ENCODE assay signal across 13 mouse cellular contexts in the genomic region with DNA sequence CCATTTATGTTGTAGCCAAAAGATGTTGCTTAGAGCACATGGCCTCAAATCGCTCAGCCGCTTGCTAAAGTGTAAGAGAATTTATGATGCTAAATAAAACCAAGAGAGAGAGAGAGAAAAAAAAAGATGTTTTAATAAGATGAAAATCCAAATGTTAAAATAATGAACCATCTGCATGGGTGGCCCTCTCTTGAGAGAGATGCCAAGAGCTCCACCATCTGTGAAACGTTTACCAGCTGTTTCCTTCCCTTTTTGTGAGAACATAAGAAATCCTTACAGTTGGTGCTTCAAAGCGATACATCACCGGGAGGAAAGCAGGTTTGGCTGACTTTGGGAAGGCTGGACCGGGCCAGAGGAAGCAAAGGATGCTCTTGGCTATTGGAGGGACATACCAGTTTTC. TPM values are rescaled to one million over a fixed set of nuclear protein-coding genes. Genes with fewer than 3 reads are reported as not detected.
A peak's percentile ranks its signal among the peaks of the same experiment; 100 is the strongest.
DNase-seq lines count a peak whose midpoint lies in the region; ATAC-seq and TF ChIP-seq lines count a peak whose summit lies in the region.
"Had no signal": no experiment of that assay in that cellular context is flagged by ENCODE, and none has a peak within 500 bp of the region (broad histone marks: within the 10 kb centered on the region; RNA-seq: fewer than 3 reads in every experiment).

No protein-coding gene starts in this region.

- TF ChIP-seq CTCF in hindbrain, postnatal 0 days (IDR thresholded peaks at IDR 0.05; ENCODE audit: low read depth), result no peak

- peak; percentile 54 for DNase-seq in hindbrain, postnatal 0 days (ENCODE audit: low spot score)
- no peak for DNase-seq in hindbrain, embryonic 10.5 days (ENCODE audit: low spot score)
- DNase-seq in brain, embryonic 18.5 days (ENCODE audit: low read depth, low spot score), result peak; percentile 66
- DNase-seq in layer of hippocampus, adult 11-12 months (ENCODE audit: low spot score), result peak; percentile 73
- peak; percentile 65 to 90 for DNase-seq in left cerebral cortex, postnatal 25 days (ENCODE audit: low spot score in 2 of 2)
- DNase-seq in liver, result no peak
- no peak for DNase-seq in embryonic facial prominence, embryonic 10.5 days (ENCODE audit: low spot score)

- no peak overlapping the region for H3K9ac ChIP-seq in hindbrain, postnatal 0 days (replicated peaks; ENCODE audit: low read length)
- H3K9ac ChIP-seq in liver, embryonic 12.5 days, result no peak overlapping the region
- H3K9ac ChIP-seq: liver, embryonic 15.5 days had no signal

- H3K27ac ChIP-seq in hindbrain, postnatal 0 days, result 0 out of 2 replicates have a peak overlapping the region, but pooled peaks have one; percentile 12
- no peak overlapping the region for H3K27ac ChIP-seq in hindbrain, embryonic 10.5 days
- no peak overlapping the region for H3K27ac ChIP-seq in liver, embryonic 12.5 days
- no peak overlapping the region for H3K27ac ChIP-seq in embryonic facial prominence, embryonic 10.5 days (replicated peaks)
- H3K27ac ChIP-seq: liver, embryonic 15.5 days had no signal

- 45% methylated on average over 6 of the region's 6 CpGs for WGBS in hindbrain, postnatal 0 days
- WGBS in hindbrain, embryonic 10.5 days, result 89% methylated on average over 6 of the region's 6 CpGs
- WGBS in liver, embryonic 12.5 days (ENCODE audit: insufficient replicate concordance), result 61% methylated on average over 6 of the region's 6 CpGs
- WGBS in embryonic facial prominence, embryonic 10.5 days, result 80% methylated on average over 6 of the region's 6 CpGs

- H3K36me3 ChIP-seq in hindbrain, postnatal 0 days (ENCODE audit: insufficient read depth, low read length), result no peaks in the 10 kb centered on the region
- H3K36me3 ChIP-seq in hindbrain, embryonic 10.5 days, result no peaks in the 10 kb centered on the region
- H3K36me3 ChIP-seq in liver, embryonic 12.5 days, result no peaks in the 10 kb centered on the region
- no peaks in the 10 kb centered on the region for H3K36me3 ChIP-seq in embryonic facial prominence, embryonic 10.5 days (replicated peaks)
- H3K36me3 ChIP-seq: liver, embryonic 15.5 days had no signal

- no peak overlapping the region for H3K4me3 ChIP-seq in hindbrain, postnatal 0 days (ENCODE audit: low read length)
- no peak overlapping the region for H3K4me3 ChIP-seq in hindbrain, embryonic 10.5 days
- no peak overlapping the region for H3K4me3 ChIP-seq in liver, embryonic 12.5 days
- H3K4me3 ChIP-seq in embryonic facial prominence, embryonic 10.5 days, result no peak overlapping the region
- H3K4me3 ChIP-seq: liver, embryonic 15.5 days had no signal

- no peak for ATAC-seq in hindbrain, postnatal 0 days
- no peak for ATAC-seq in liver, embryonic 12.5 days
- ATAC-seq: hindbrain, embryonic 16.5 days had no signal

- no peak overlapping the region for H3K4me2 ChIP-seq in hindbrain, postnatal 0 days (ENCODE audit: low read depth, low read length)
- H3K4me2 ChIP-seq in liver, embryonic 12.5 days, result no peak overlapping the region
- H3K4me2 ChIP-seq: liver, embryonic 15.5 days had no signal

- intact Hi-C loops in left cerebral cortex, postnatal 25 days (cut with DNase I), result loop anchor here (1.0 to 5.0 kb wide), 2 partner anchors 281 to 463 kb away; no protein-coding TSS in a partner anchor

- no peaks in the 10 kb centered on the region for H3K9me3 ChIP-seq in hindbrain, postnatal 0 days (ENCODE audit: low read length)
- H3K9me3 ChIP-seq in hindbrain, embryonic 10.5 days, result no peaks in the 10 kb centered on the region
- H3K9me3 ChIP-seq in liver, embryonic 12.5 days (replicated peaks), result no peaks in the 10 kb centered on the region
- H3K9me3 ChIP-seq in embryonic facial prominence, embryonic 10.5 days, result no peaks in the 10 kb centered on the region
- H3K9me3 ChIP-seq: liver, embryonic 15.5 days had no signal

- H3K4me1 ChIP-seq in hindbrain, postnatal 0 days (ENCODE audit: insufficient read depth, low read length), result no peaks in the 10 kb centered on the region
- H3K4me1 ChIP-seq in hindbrain, embryonic 10.5 days (replicated peaks), result no peaks in the 10 kb centered on the region
- no peaks in the 10 kb centered on the region for H3K4me1 ChIP-seq in liver, embryonic 12.5 days
- H3K4me1 ChIP-seq in embryonic facial prominence, embryonic 10.5 days, result peaks cover 3% of the 10 kb centered on the region; the same call in 1 of the 2 replicates
- H3K4me1 ChIP-seq: liver, embryonic 15.5 days had no signal

- no peaks in the 10 kb centered on the region for H3K27me3 ChIP-seq in hindbrain, postnatal 0 days (ENCODE audit: insufficient read depth, low read length)
- no peaks in the 10 kb centered on the region; the same call in 1 of the 2 replicates for H3K27me3 ChIP-seq in hindbrain, embryonic 10.5 days (ENCODE audit: insufficient read depth, poor library complexity, severe bottlenecking)
- H3K27me3 ChIP-seq in liver, embryonic 12.5 days (replicated peaks), result no peaks in the 10 kb centered on the region
- H3K27me3 ChIP-seq in embryonic facial prominence, embryonic 10.5 days (replicated peaks; ENCODE audit: low read depth, poor library complexity, severe bottlenecking), result no peaks in the 10 kb centered on the region
- H3K27me3 ChIP-seq: liver, embryonic 15.5 days had no signal

RNA-seq across cellular contexts. Expression of gene Gm11011, which starts 12.6 kb away (rescaled TPM):
- not detected in 2 replicates for total RNA-seq in hindbrain, postnatal 0 days (2014; rRNA removed)
- polyA plus RNA-seq in hindbrain, postnatal 0 days (2015; fragmentation: Nextera tagmentation; extraction: Ambion mirVana), result not detected in 2 replicates
- polyA plus RNA-seq in hindbrain, embryonic 10.5 days (2016; fragmentation: Nextera tagmentation; extraction: Ambion mirVana), result not detected in 2 replicates
- total RNA-seq in left cerebral cortex, postnatal 25 days (2021), result not detected
- polyA plus RNA-seq in liver, embryonic 12.5 days (2016; fragmentation: Nextera tagmentation; extraction: Ambion mirVana), result not detected in 2 replicates
- polyA plus RNA-seq in embryonic facial prominence, embryonic 10.5 days (2016; fragmentation: Nextera tagmentation; extraction: Ambion mirVana), result not detected in 2 replicates
- total RNA-seq: heart, adult 8-10 months had no signal
- polyA plus RNA-seq: hindbrain, embryonic 16.5 days; large intestine, adult 2 months; liver, embryonic 15.5 days; neural tube, embryonic 14.5 days had no signal

RNA-seq across cellular contexts. Expression of gene Tshz2, which starts 32.6 kb away (rescaled TPM):
- 40.2 and 47.0 TPM in 2 replicates for total RNA-seq in hindbrain, postnatal 0 days (2014; rRNA removed)
- 29.0 and 31.4 TPM in 2 replicates for polyA plus RNA-seq in hindbrain, postnatal 0 days (2015; fragmentation: Nextera tagmentation; extraction: Ambion mirVana)
- 3.0 and 5.1 TPM in 2 replicates for polyA plus RNA-seq in hindbrain, embryonic 10.5 days (2016; fragmentation: Nextera tagmentation; extraction: Ambion mirVana)
- total RNA-seq in left cerebral cortex, postnatal 25 days (2021), result 10 to 100 TPM; 29.8 to 29.9 TPM
- 2.9 and 3.5 TPM in 2 replicates for polyA plus RNA-seq in liver, embryonic 12.5 days (2016; fragmentation: Nextera tagmentation; extraction: Ambion mirVana)
- 2.7 and 3.4 TPM in 2 replicates for polyA plus RNA-seq in embryonic facial prominence, embryonic 10.5 days (2016; fragmentation: Nextera tagmentation; extraction: Ambion mirVana)

Comparison
In these comparisons a context has a peak if more than half of its experiments do, and no peak if none do; other contexts are left out.
1. DNase-seq: peak in hindbrain, postnatal 0 days (single experiment), brain, embryonic 18.5 days (single experiment), layer of hippocampus, adult 11-12 months (single experiment) and left cerebral cortex, postnatal 25 days (2 of 2); none in hindbrain, embryonic 10.5 days (single experiment), liver (single experiment) and embryonic facial prominence, embryonic 10.5 days (single experiment).